Mouse (Mus musculus) cortical plate, adult 2 months (tissue): ENCODE results near the gene Gnb3. TPM values are rescaled to one million over a fixed set of nuclear protein-coding genes. Genes with fewer than 3 reads are reported as not detected.

ENCODE experiments used
- H3K27ac ChIP-seq: fragments of 200-500 bp; 2 replicates; pipeline ENCODE4 v1.5.1; 2012; ENCODE audit warnings: low read length, control low read depth, inconsistent platforms; ENCODE audit not compliant: insufficient read depth
- H3K4me1 ChIP-seq: fragments of 200-500 bp; 2 replicates; pipeline ENCODE4 v1.6.1; 2011; ENCODE audit warnings: low read length; ENCODE audit not compliant: control insufficient read depth, insufficient read depth
- H3K4me3 ChIP-seq: fragments of 200-500 bp; 2 replicates; pipeline ENCODE4 v1.5.1; 2011; ENCODE audit warnings: mild to moderate bottlenecking, low read length, control low read depth; ENCODE audit not compliant: insufficient read depth
- CTCF ChIP-seq: fragments of 200-500 bp; IDR thresholded peaks from 2 replicates; pipeline ENCODE4 v1.5.1; 2011; ENCODE audit warnings: mild to moderate bottlenecking, control low read depth, low read length; ENCODE audit not compliant: insufficient read depth; ENCODE audit errors: extremely low read depth
- POLR2A ChIP-seq: fragments of 200-500 bp; IDR thresholded peaks from 2 replicates; pipeline ENCODE4 v1.6.1; 2011; ENCODE audit warnings: mild to moderate bottlenecking, low read length, control low read depth; ENCODE audit not compliant: insufficient read depth; ENCODE audit errors: extremely low read depth
- polyA plus RNA-seq: library from polyadenylated mRNA; depleted of rRNA; stranded (reverse); fragments of >200 nt; gene quantifications from 2 replicates; pipeline ENCODE4 v1.2.3, GENCODE M21; 2012

Gnb3 gene
- polyA plus RNA-seq, 1 experiment: 0.17 TPM

GRCm38 (mm10) chr6:124817971-124818370 lies 22.1 kb downstream of the Gnb3 start:
- H3K4me3 ChIP-seq: no peak overlapping the region
- peaks cover 4% of the 10 kb centered on the region for H3K4me1 ChIP-seq
- TF ChIP-seq CTCF: no peak
- TF ChIP-seq POLR2A: no peak
- no peak overlapping the region for H3K27ac ChIP-seq

GRCm38 (mm10) chr6:124817563-124817962 lies 22.5 kb downstream of the Gnb3 start:
- TF ChIP-seq POLR2A: no peak
- no peak for TF ChIP-seq CTCF
- Histone ChIP-seq H3K27ac (no peak overlapping the region), H3K4me1 (peaks cover 4% of the 10 kb centered on the region), H3K4me3 (no peak overlapping the region)

DNA sequence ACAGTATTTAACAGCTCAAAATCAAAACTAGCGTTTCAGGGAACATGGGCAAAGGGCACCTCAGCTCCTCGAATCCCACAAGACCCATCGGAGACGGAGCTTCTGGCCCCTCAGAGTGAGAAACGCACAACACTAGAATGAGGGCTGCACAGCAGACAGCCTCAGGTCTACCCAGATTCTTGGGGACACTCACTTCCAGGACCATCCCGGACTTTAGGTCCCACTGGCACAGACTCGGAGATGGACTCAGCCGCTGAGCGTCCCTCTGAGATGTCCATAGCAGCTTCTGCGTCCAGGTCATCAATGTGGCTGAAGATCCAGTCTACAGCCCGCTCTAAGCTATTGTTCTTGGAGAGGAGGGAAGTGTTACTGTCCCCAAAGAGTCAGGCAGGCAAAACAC lies 22.9 kb downstream of the Gnb3 start:
- H3K4me1 ChIP-seq: peaks cover 4% of the 10 kb centered on the region
- H3K4me3 ChIP-seq: no peak overlapping the region
- no peak overlapping the region for H3K27ac ChIP-seq
- TF ChIP-seq CTCF (no peak), POLR2A (no peak)

DNA sequence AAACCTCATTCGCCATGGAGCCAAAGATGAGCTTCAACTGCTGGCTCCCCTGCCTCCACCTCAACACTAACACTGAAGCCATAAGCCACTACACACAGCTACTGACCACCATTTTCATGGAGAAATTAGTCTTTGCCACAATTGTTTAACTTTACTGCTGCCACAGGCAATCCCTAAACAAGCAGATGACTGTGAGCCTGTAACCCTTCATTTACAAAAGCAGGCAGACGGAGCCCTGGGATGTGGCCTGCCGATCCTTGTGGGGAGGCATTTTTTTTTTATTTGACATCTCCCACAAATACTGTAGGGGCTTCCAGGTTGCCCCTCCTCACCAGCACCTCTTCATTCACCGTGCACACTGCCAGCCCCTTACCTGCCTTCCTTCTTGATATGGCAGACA lies 23.5 kb downstream of the Gnb3 start:
- Histone ChIP-seq H3K4me1 (peaks cover 4% of the 10 kb centered on the region), H3K4me3 (no peak overlapping the region), H3K27ac (no peak overlapping the region)
- TF ChIP-seq CTCF (no peak), POLR2A (no peak)

GRCm38 (mm10) chr6:124814858-124815774 lies 25.0 kb downstream of the Gnb3 start:
- Histone ChIP-seq H3K4me1 (peaks cover 4% of the 10 kb centered on the region), H3K27ac (no peak overlapping the region), H3K4me3 (no peak overlapping the region)
- TF ChIP-seq CTCF (no peak), POLR2A (no peak)

DNA sequence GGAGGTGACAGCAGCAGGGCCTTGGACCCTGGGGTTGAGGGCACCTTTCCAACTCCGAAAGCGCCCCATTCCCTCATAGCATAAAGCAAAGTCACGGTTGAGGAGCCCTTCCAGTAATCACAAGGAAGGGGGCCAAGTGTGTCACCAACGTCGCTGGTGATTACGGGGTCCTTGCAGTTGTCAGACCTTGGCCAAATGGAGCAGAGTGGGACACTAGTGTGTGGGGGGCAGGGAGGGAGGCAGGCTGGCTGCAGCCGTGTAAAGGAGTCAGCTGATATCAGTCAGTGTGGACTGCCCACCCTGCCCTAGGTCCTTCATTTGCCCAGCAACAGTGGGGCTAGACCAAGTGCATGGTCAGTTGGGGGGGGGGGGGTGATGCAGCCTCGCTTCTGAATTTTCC lies 25.6 kb downstream of the Gnb3 start:
- peaks cover 4% of the 10 kb centered on the region for H3K4me1 ChIP-seq
- TF ChIP-seq CTCF (no peak), POLR2A (no peak)
- peak overlapping the region; percentile 66; the same call in 1 of the 2 replicates for H3K4me3 ChIP-seq
- no peak overlapping the region for H3K27ac ChIP-seq

GRCm38 (mm10) chr6:124813933-124814332 lies 26.1 kb downstream of the Gnb3 start, which contains the start of gene Tpi1:
Tpi1 (minus strand) TSS chr6:124814296.
- TF ChIP-seq CTCF (no peak), POLR2A (peak; percentile 100)
- no peak within 1 kb of the TSS for H3K27ac ChIP-seq
- H3K4me3 ChIP-seq: peak within 1 kb of the TSS; percentile 66
- peaks cover 4% of the 10 kb centered on the region for H3K4me1 ChIP-seq

DNA sequence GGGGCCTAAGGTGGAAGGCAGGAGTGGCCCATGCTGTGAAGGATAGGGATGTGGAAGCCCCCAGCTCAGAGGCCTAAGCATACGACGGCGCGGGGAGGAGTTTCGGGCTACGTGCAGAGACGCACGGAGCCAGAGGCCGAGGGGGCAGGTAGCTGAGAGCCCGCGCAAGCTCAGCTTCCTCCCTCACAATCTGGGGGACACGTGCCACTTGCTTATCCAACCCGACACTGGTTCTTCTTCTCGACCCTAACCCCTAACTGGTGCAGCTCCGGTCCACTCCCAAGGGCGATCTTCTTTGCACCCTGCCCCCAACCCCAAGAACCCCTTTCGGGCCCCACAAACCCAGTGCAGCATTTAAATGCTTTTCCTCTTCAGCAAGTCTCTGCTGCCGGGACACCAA lies 26.6 kb downstream of the Gnb3 start:
- no peak for TF ChIP-seq CTCF
- peak; percentile 70; the same call in 1 of the 2 replicates for TF ChIP-seq POLR2A
- H3K4me3 ChIP-seq: peak overlapping the region; percentile 66
- peaks cover 4% of the 10 kb centered on the region for H3K4me1 ChIP-seq
- H3K27ac ChIP-seq: no peak overlapping the region

GRCm38 (mm10) chr6:124812848-124813247 lies 27.2 kb downstream of the Gnb3 start:
- Histone ChIP-seq H3K27ac (no peak overlapping the region), H3K4me1 (peaks cover 1% of the 10 kb centered on the region; the same call in 1 of the 2 replicates), H3K4me3 (peak overlapping the region; percentile 66)
- TF ChIP-seq CTCF (no peak), POLR2A (no peak)
